Mouse (Mus musculus): Measurements from ENCODE around the gene Trrap. TPM values are rescaled to one million over a fixed set of nuclear protein-coding genes. Genes with fewer than 3 reads are reported as not detected.

Gene Trrap
- total and polyA plus RNA-seq, 3 experiments: 18.2 to 77.0 (median 55.0) TPM

- no peak for DNase-seq (ENCODE audit: extremely low read depth)
- no peak for TF ChIP-seq MEF2A (IDR thresholded peaks at IDR 0.05; ENCODE audit: borderline replicate concordance, low read depth, low read length)
- TF ChIP-seq MAFK (IDR thresholded peaks at IDR 0.05; ENCODE audit: insufficient replicate concordance, low read length): no peak
- no peak for TF ChIP-seq ETS1 (conservative IDR thresholded peaks at IDR 0.05; ENCODE audit: low read depth, low read length)
- TF ChIP-seq SMC3 (IDR thresholded peaks at IDR 0.05; ENCODE audit: low read depth, low read length): no peak
- no peak for TF ChIP-seq RAD21 (IDR thresholded peaks at IDR 0.05; ENCODE audit: low read depth, low read length)
- no peak for TF ChIP-seq CHD1 (IDR thresholded peaks at IDR 0.05; ENCODE audit: low read depth, low read length)
- no peak for TF ChIP-seq TBP (conservative IDR thresholded peaks at IDR 0.05; ENCODE audit: low read depth, low read length)
- TF ChIP-seq ZKSCAN1 (IDR thresholded peaks at IDR 0.05; ENCODE audit: borderline replicate concordance, low read depth, low read length): no peak
- TF ChIP-seq JUND (conservative IDR thresholded peaks at IDR 0.05; ENCODE audit: low read depth, low read length): no peak
- no peak for TF ChIP-seq MAX (IDR thresholded peaks at IDR 0.05; ENCODE audit: low read length)
- no peak for TF ChIP-seq ZC3H11A (IDR thresholded peaks at IDR 0.05; ENCODE audit: low read depth, low read length)
- no peak for TF ChIP-seq EP300 (IDR thresholded peaks at IDR 0.05; ENCODE audit: low read length)
- dilution Hi-C loops (cut with MboI; ENCODE audit: extremely low pct_ligation_motif_present, extremely low pct_unique_long_range_greater_than_20kb, low sequenced_read_pairs) (no loop called here), in situ Hi-C loops (cut with MboI; ENCODE audit: low pct_ligation_motif_present, low pct_unique_long_range_greater_than_20kb, low sequenced_read_pairs) (no loop called here)
- Histone ChIP-seq H3K9ac (ENCODE audit: insufficient read depth, low read depth) (no peak overlapping the region), H3K27ac (ENCODE audit: insufficient read depth, low read depth) (no peak overlapping the region), H3K27me3 (replicated peaks) (no peaks in the 10 kb centered on the region), H3K36me3 (replicated peaks in 1 of 2; ENCODE audit: control insufficient read depth in 1 of 2, insufficient read depth in 1 of 2, low read length in 1 of 2) (peaks cover 75 to 96% of the 10 kb centered on the region in 2 experiments), H3K4me3 (replicated peaks in 1 of 3; ENCODE audit: low read depth in 2 of 3, low read length in 2 of 3, poor library complexity in 1 of 3) (no peak overlapping the region), H3K4me1 (ENCODE audit: control insufficient read depth in 1 of 2, insufficient read depth in 2 of 2) (no peaks in the 10 kb centered on the region), H3K9me3 (replicated peaks; ENCODE audit: low read length) (peaks cover 10% of the 10 kb centered on the region), H3K79me2 (replicated peaks; ENCODE audit: control insufficient read depth, extremely low read depth, insufficient read depth, poor library complexity, severe bottlenecking) (no peaks in the 10 kb centered on the region), H3K4me2 (ENCODE audit: insufficient read depth, low read depth, poor library complexity, severe bottlenecking) (no peak overlapping the region)
Measured at GRCm38 (mm10) chr5:144855936-144856335, 88.4 kb downstream of the Trrap start.

- no peak overlapping the region for H3K27ac ChIP-seq (ENCODE audit: insufficient read depth, low read depth)
- dilution Hi-C loops (cut with MboI; ENCODE audit: extremely low pct_ligation_motif_present, extremely low pct_unique_long_range_greater_than_20kb, low sequenced_read_pairs): no loop called here
- peaks cover 14% of the 10 kb centered on the region for H3K9me3 ChIP-seq (replicated peaks; ENCODE audit: low read length)
- H3K36me3 ChIP-seq (replicated peaks in 1 of 2; ENCODE audit: control insufficient read depth in 1 of 2, insufficient read depth in 1 of 2, low read length in 1 of 2): peaks cover 56 to 75% of the 10 kb centered on the region in 2 experiments
- in situ Hi-C loops (cut with MboI; ENCODE audit: low pct_ligation_motif_present, low pct_unique_long_range_greater_than_20kb, low sequenced_read_pairs): no loop called here
- no peak for DNase-seq (ENCODE audit: extremely low read depth)
- H3K4me2 ChIP-seq (ENCODE audit: insufficient read depth, low read depth, poor library complexity, severe bottlenecking): no peak overlapping the region
- no peak overlapping the region for H3K9ac ChIP-seq (ENCODE audit: insufficient read depth, low read depth)
- H3K27me3 ChIP-seq (replicated peaks): no peaks in the 10 kb centered on the region
- H3K79me2 ChIP-seq (replicated peaks; ENCODE audit: control insufficient read depth, extremely low read depth, insufficient read depth, poor library complexity, severe bottlenecking): no peaks in the 10 kb centered on the region
- H3K4me1 ChIP-seq (ENCODE audit: control insufficient read depth in 1 of 2, insufficient read depth in 2 of 2): no peaks in the 10 kb centered on the region
- H3K4me3 ChIP-seq (replicated peaks in 1 of 3; ENCODE audit: low read depth in 2 of 3, low read length in 2 of 3, poor library complexity in 1 of 3): no peak overlapping the region
- TF ChIP-seq USF2 (conservative IDR thresholded peaks at IDR 0.05; ENCODE audit: low read depth, low read length): no peak
- TF ChIP-seq MXI1 (IDR thresholded peaks at IDR 0.05; ENCODE audit: low read depth, low read length): no peak
- no peak for TF ChIP-seq NELFE (IDR thresholded peaks at IDR 0.05; ENCODE audit: low read depth, low read length)
- TF ChIP-seq RAD21 (IDR thresholded peaks at IDR 0.05; ENCODE audit: low read depth, low read length): no peak
- no peak for TF ChIP-seq ELF1 (IDR thresholded peaks at IDR 0.05; ENCODE audit: low read depth, low read length)
- TF ChIP-seq CTCF (conservative IDR thresholded peaks at IDR 0.05 in 1 of 2, IDR thresholded peaks at IDR 0.05 in 1 of 2; ENCODE audit: low read depth in 2 of 2, low read length in 2 of 2): no peak
- no peak for TF ChIP-seq NRF1 (IDR thresholded peaks at IDR 0.05; ENCODE audit: low read depth, low read length)
- no peak for TF ChIP-seq MYC (IDR thresholded peaks at IDR 0.05; ENCODE audit: low read depth, low read length)
- TF ChIP-seq UBTF (IDR thresholded peaks at IDR 0.05; ENCODE audit: low read depth, low read length): no peak
- no peak for TF ChIP-seq MEF2A (IDR thresholded peaks at IDR 0.05; ENCODE audit: borderline replicate concordance, low read depth, low read length)
- no peak for TF ChIP-seq CHD2 (IDR thresholded peaks at IDR 0.05; ENCODE audit: low read length)
- no peak for TF ChIP-seq CHD1 (IDR thresholded peaks at IDR 0.05; ENCODE audit: low read depth, low read length)
- TF ChIP-seq MAFK (IDR thresholded peaks at IDR 0.05; ENCODE audit: insufficient replicate concordance, low read length): no peak
Measured at GRCm38 (mm10) chr5:144858527-144858926, 91.0 kb downstream of the Trrap start.
